Comparison of ENCODE assay signal across 13 mouse cellular contexts in the genomic region with DNA sequence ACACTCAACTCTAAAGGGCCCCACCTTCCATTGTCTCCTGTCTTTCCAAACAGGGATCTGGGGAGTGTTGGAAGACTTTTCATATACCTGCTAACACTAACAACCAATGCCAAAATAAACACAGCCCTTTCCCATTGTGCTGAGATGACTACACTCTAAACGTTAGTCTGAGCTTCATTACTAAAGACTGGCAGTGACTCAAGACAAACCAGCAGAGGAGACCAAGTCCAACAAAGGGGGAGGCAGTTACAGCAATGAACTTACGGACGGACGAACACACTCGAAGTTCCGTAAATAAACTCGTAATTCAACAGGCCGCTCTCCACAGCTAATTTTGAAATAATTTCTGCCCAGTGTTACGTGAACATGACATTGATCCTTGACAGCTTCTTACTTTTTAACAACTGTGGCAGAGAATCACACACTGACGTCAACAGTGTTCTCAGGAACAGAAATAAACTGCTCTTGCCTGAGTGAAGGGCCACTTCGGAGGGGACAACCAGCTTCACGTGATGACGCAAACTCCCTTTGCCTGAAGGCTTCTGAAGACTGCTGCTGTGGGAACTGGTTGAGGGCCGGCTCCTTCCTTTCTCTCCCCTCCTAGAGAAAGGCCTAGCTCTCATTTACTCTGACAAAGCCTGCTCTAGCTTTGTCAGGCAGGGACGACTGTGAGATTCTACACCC. TPM values are rescaled to one million over a fixed set of nuclear protein-coding genes. Genes with fewer than 3 reads are reported as not detected.
DNase-seq lines count a peak whose midpoint lies in the region; ATAC-seq and TF ChIP-seq lines count a peak whose summit lies in the region.
"Had no signal": no experiment of that assay in that cellular context is flagged by ENCODE, and none has a peak within 500 bp of the region (broad histone marks: within the 10 kb centered on the region; RNA-seq: fewer than 3 reads in every experiment).

No protein-coding gene starts in this region.

- TF ChIP-seq POLR2A in kidney, adult 2 months (IDR thresholded peaks at IDR 0.05; ENCODE audit: low read depth, low read length): no peak
- no peak for TF ChIP-seq POLR2A in embryonic fibroblast, embryonic 13.5 days (IDR thresholded peaks at IDR 0.05; ENCODE audit: low read depth, low read length)

- H3K36me3 ChIP-seq in kidney, adult 2 months (ENCODE audit: control insufficient read depth, insufficient read depth, low read length): no peaks in the 10 kb centered on the region
- H3K36me3 ChIP-seq: forebrain, embryonic 15.5 days had no signal

- DNase-seq in kidney, adult 2 months: peak; percentile 13
- no peak for DNase-seq in kidney, adult 11 months
- peak; percentile 56 to 59 for DNase-seq in heart, postnatal 10 days
- peak; percentile 86 for DNase-seq in lung, postnatal 25 days (ENCODE audit: low spot score)
- DNase-seq in adrenal gland, postnatal 10 days: no peak
- no peak for DNase-seq in urinary bladder, postnatal 4 days (ENCODE audit: low spot score in 2 of 2)
- DNase-seq: cerebellum, adult 11-12 months; spleen, adult 18-20 months had no signal

- no peak for TF ChIP-seq CTCF in kidney, adult 2 months (conservative IDR thresholded peaks at IDR 0.05; ENCODE audit: insufficient read depth, insufficient read length, low read depth, low read length)
- no peak for TF ChIP-seq CTCF in embryonic fibroblast, embryonic 13.5 days (IDR thresholded peaks at IDR 0.05; ENCODE audit: borderline replicate concordance, insufficient read depth, low read length)

- H3K27me3 ChIP-seq in kidney, adult 2 months (replicated peaks; ENCODE audit: control insufficient read depth, insufficient read depth, low read length): no peaks in the 10 kb centered on the region
- H3K27me3 ChIP-seq: forebrain, embryonic 15.5 days had no signal

- no peaks in the 10 kb centered on the region for H3K4me1 ChIP-seq in kidney, adult 2 months (ENCODE audit: control insufficient read depth, insufficient read depth, low read length)
- peaks cover 5% of the 10 kb centered on the region for H3K4me1 ChIP-seq in embryonic fibroblast, embryonic 13.5 days (ENCODE audit: control insufficient read depth, insufficient read depth, low read length)

- intact Hi-C loops in heart, postnatal 10 days (cut with DNase I): no loop called here

- 52% methylated on average over 15 of the region's 15 CpGs for WGBS in kidney, adult 2 months

- H3K27ac ChIP-seq in kidney, adult 2 months (ENCODE audit: insufficient read depth, low read depth, low read length): no peak overlapping the region
- H3K27ac ChIP-seq in embryonic fibroblast, embryonic 13.5 days (ENCODE audit: insufficient read depth, low read length): peak overlapping the region; percentile 41; the same call in 1 of the 2 replicates
- H3K27ac ChIP-seq: forebrain, embryonic 15.5 days; hindbrain, embryonic 14.5 days had no signal

- ATAC-seq in megakaryocyte, adult 5-6 weeks (ENCODE audit: poor library complexity, severe bottlenecking): no peak
- ATAC-seq: forebrain, embryonic 15.5 days had no signal

- H3K4me3 ChIP-seq in kidney, adult 2 months (ENCODE audit: insufficient read depth, low read depth, low read length): no peak overlapping the region
- H3K4me3 ChIP-seq in embryonic fibroblast, embryonic 13.5 days (ENCODE audit: insufficient read depth, low read length): no peak overlapping the region
- H3K4me3 ChIP-seq: forebrain, embryonic 15.5 days had no signal

RNA-seq across cellular contexts. Expression of a gene that starts 16.2 kb away (rescaled TPM):
- polyA plus RNA-seq in kidney, adult 2 months (2012; rRNA removed): 7.8 and 9.4 TPM in 2 replicates
- polyA plus RNA-seq in embryonic fibroblast, embryonic 13.5 days (2011; ENCODE audit: insufficient read length, low read depth, missing spikeins): 181 and 191 TPM in 2 replicates
- 100 to 1,000 TPM; 131 to 148 TPM for total RNA-seq in heart, postnatal 10 days (2021)
- 10 to 100 TPM; 34.2 to 38.0 TPM for total RNA-seq in adrenal gland, postnatal 10 days (2021)
- total RNA-seq in megakaryocyte, adult 5-6 weeks (2015): 0.40 TPM in 1 of 2 replicates, not detected in the other
- total RNA-seq in megakaryocyte, adult 5-6 weeks (2017): 0.07 TPM in 1 of 2 replicates, not detected in the other
- total RNA-seq: neutrophil, adult 5-6 weeks had no signal

Comparison
In these comparisons a context has a peak if more than half of its experiments do, and no peak if none do; other contexts are left out.
1. DNase-seq: peak in kidney, adult 2 months (single experiment), heart, postnatal 10 days (2 of 2) and lung, postnatal 25 days (single experiment); none in kidney, adult 11 months (single experiment), adrenal gland, postnatal 10 days (single experiment) and urinary bladder, postnatal 4 days (0 of 2).
2. RNA of a gene that starts 16.2 kb away (total RNA-seq): 131 to 148 TPM in heart, postnatal 10 days and 34.2 to 38.0 TPM in adrenal gland, postnatal 10 days; 0.07 to 0.40 TPM in megakaryocyte, adult 5-6 weeks; every median in the first group is over 10 times any median in the second.